Mouse (Mus musculus) liver, embryonic 15.5 days (tissue): ENCODE data around the gene Txnrd1. TPM values are rescaled to one million over a fixed set of nuclear protein-coding genes. Genes with fewer than 3 reads are reported as not detected.

ENCODE experiments used
- ATAC-seq: fragments of 200-750 bp; cut with Nextera tagmentation; 2 replicates; pipeline ENCODE4 v1.8.0; 2017; ENCODE audit warnings: moderate number of reproducible peaks, mild to moderate bottlenecking, moderate library complexity; ENCODE audit not compliant: insufficient read depth
- H3K27ac ChIP-seq: fragments of 300-500 bp; sonication (generic); replicated peaks from 2 replicates; pipeline ENCODE4 v1.5.1; 2015; ENCODE audit warnings: mild to moderate bottlenecking, inconsistent platforms
- H3K27me3 ChIP-seq: fragments of 300-500 bp; sonication (generic); 2 replicates; pipeline ENCODE4 v1.6.1; 2015; ENCODE audit warnings: mild to moderate bottlenecking, inconsistent platforms
- H3K36me3 ChIP-seq: fragments of 300-500 bp; sonication (generic); replicated peaks from 2 replicates; pipeline ENCODE4 v1.6.1; 2015; ENCODE audit warnings: moderate library complexity, mild to moderate bottlenecking, inconsistent platforms
- H3K4me1 ChIP-seq: fragments of 300-500 bp; sonication (generic); replicated peaks from 2 replicates; pipeline ENCODE4 v1.6.1; 2015; ENCODE audit warnings: inconsistent platforms
- H3K4me2 ChIP-seq: fragments of 300-500 bp; sonication (generic); 2 replicates; pipeline ENCODE4 v1.6.1; 2015; ENCODE audit warnings: moderate library complexity, mild to moderate bottlenecking, inconsistent platforms
- H3K4me3 ChIP-seq: fragments of 300-500 bp; sonication (generic); replicated peaks from 2 replicates; pipeline ENCODE4 v1.5.1; 2015; ENCODE audit warnings: mild to moderate bottlenecking, inconsistent platforms
- H3K9ac ChIP-seq: fragments of 300-500 bp; sonication (generic); 2 replicates; pipeline ENCODE4 v1.6.1; 2015; ENCODE audit warnings: moderate library complexity, mild to moderate bottlenecking, inconsistent platforms
- H3K9me3 ChIP-seq: fragments of 300-500 bp; sonication (generic); replicated peaks from 2 replicates; pipeline ENCODE4 v1.6.1; 2016; ENCODE audit warnings: inconsistent platforms
- WGBS: fragments of 180-500 bp; shearing (Covaris S2); methylation state at CpG from one replicate; pipeline ENCODE4 v1.1.7; 2015; ENCODE audit warnings: mixed read lengths; ENCODE audit not compliant: insufficient replicate concordance; 5-methylcytosine and 5-hydroxymethylcytosine counted together
- polyA plus RNA-seq: library from polyadenylated mRNA; unstranded; fragments of >200 nt; fragmentation: Nextera tagmentation; extraction: Ambion mirVana; gene quantifications from 2 replicates; pipeline ENCODE4 v1.2.1, GENCODE M21; 2015

Gene Txnrd1
- polyA plus RNA-seq, 1 experiment from 2014 or later: 48.0 TPM

GRCm38 (mm10) chr10:82918675-82919074, 84.9 kb downstream of the Txnrd1 start:
- no peak for ATAC-seq
- Histone ChIP-seq H3K27me3 (no peaks in the 10 kb centered on the region), H3K9ac (no peak overlapping the region), H3K9me3 (no peaks in the 10 kb centered on the region), H3K4me2 (no peak overlapping the region), H3K36me3 (no peaks in the 10 kb centered on the region), H3K27ac (no peak overlapping the region), H3K4me3 (no peak overlapping the region), H3K4me1 (0 out of 2 replicates have a peak, but pooled peaks cover 9% of the 10 kb centered on the region)
- 36% methylated on average over 2 of the region's 2 CpGs for WGBS

- no peak for ATAC-seq
- WGBS: 67% methylated on average over 4 of the region's 4 CpGs
- Histone ChIP-seq H3K4me3 (no peak overlapping the region), H3K9ac (no peak overlapping the region), H3K27me3 (no peaks in the 10 kb centered on the region), H3K36me3 (no peaks in the 10 kb centered on the region), H3K9me3 (no peaks in the 10 kb centered on the region), H3K4me2 (no peak overlapping the region), H3K27ac (no peak overlapping the region), H3K4me1 (0 out of 2 replicates have a peak, but pooled peaks cover 4% of the 10 kb centered on the region)
Observed at GRCm38 (mm10) chr10:82919404-82919980, 85.7 kb downstream of the Txnrd1 start.

DNA sequence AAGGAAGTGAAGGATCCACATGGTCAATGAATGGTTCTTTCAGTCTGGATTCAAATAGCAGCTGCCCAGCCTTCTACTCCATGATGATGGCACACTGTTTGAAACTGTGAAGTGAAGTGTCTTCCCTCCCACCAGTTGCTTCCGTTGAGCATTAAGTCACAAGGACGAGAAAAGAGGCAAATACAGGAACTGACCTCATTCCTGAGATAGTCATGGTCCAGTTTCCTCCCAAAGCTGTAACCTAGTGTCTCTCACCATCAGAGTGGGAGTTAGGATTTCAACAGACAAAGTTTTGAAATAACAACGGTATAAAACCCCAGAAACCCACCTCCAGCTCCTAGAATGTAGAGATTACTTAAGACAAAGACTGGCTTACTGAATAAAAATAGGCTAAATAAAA, 89.8 kb downstream of the Txnrd1 start:
- no peak overlapping the region for H3K4me2 ChIP-seq
- no peaks in the 10 kb centered on the region for H3K27me3 ChIP-seq
- no peak overlapping the region for H3K4me3 ChIP-seq
- 0 out of 2 replicates have a peak, but pooled peaks cover 4% of the 10 kb centered on the region for H3K4me1 ChIP-seq
- no peak overlapping the region for H3K27ac ChIP-seq
- no peak overlapping the region for H3K9ac ChIP-seq
- no peaks in the 10 kb centered on the region for H3K9me3 ChIP-seq
- ATAC-seq: no peak
- no peaks in the 10 kb centered on the region for H3K36me3 ChIP-seq
- WGBS: 13% methylated on average over 3 of the region's 3 CpGs

GRCm38 (mm10) chr10:82924750-82925149, 91.0 kb downstream of the Txnrd1 start:
- no peak overlapping the region for H3K4me3 ChIP-seq
- 90% methylated on average over 2 of the region's 2 CpGs for WGBS
- no peaks in the 10 kb centered on the region for H3K9me3 ChIP-seq
- H3K36me3 ChIP-seq: no peaks in the 10 kb centered on the region
- H3K27ac ChIP-seq: no peak overlapping the region
- H3K27me3 ChIP-seq: no peaks in the 10 kb centered on the region
- H3K9ac ChIP-seq: no peak overlapping the region
- ATAC-seq: no peak
- no peak overlapping the region for H3K4me2 ChIP-seq
- 0 out of 2 replicates have a peak, but pooled peaks cover 4% of the 10 kb centered on the region for H3K4me1 ChIP-seq

GRCm38 (mm10) chr10:82925624-82926023, 91.9 kb downstream of the Txnrd1 start:
- 77% methylated on average over 2 of the region's 2 CpGs for WGBS
- H3K27me3 ChIP-seq: no peaks in the 10 kb centered on the region
- ATAC-seq: no peak

GRCm38 (mm10) chr10:82935018-82935633, 101.4 kb downstream of the Txnrd1 start:
- no peaks in the 10 kb centered on the region for H3K36me3 ChIP-seq
- WGBS: 45% methylated on average over 13 of the region's 13 CpGs
- no peak overlapping the region for H3K9ac ChIP-seq
- no peaks in the 10 kb centered on the region; the same call in 1 of the 2 replicates for H3K27me3 ChIP-seq
- no peaks in the 10 kb centered on the region for H3K9me3 ChIP-seq
- H3K4me1 ChIP-seq: no peaks in the 10 kb centered on the region
- no peak overlapping the region for H3K4me2 ChIP-seq
- H3K4me3 ChIP-seq: no peak overlapping the region
- no peak overlapping the region for H3K27ac ChIP-seq
- no peak for ATAC-seq

More at GRCm38 (mm10) chr10:82925624-82926023, 91.9 kb downstream of the Txnrd1 start:
- Histone ChIP-seq H3K36me3 (no peaks in the 10 kb centered on the region), H3K9me3 (no peaks in the 10 kb centered on the region), H3K4me2 (no peak overlapping the region), H3K27ac (no peak overlapping the region), H3K4me3 (no peak overlapping the region), H3K9ac (no peak overlapping the region), H3K4me1 (0 out of 2 replicates have a peak, but pooled peaks cover 4% of the 10 kb centered on the region)

GRCm38 (mm10) chr10:82935774-82936173, 102.0 kb downstream of the Txnrd1 start:
- H3K9ac ChIP-seq: no peak overlapping the region
- H3K27me3 ChIP-seq: no peaks in the 10 kb centered on the region; the same call in 1 of the 2 replicates
- no peaks in the 10 kb centered on the region for H3K36me3 ChIP-seq
- WGBS: 60% methylated on average over 6 of the region's 6 CpGs
- H3K27ac ChIP-seq: no peak overlapping the region
- H3K4me1 ChIP-seq: no peaks in the 10 kb centered on the region
- ATAC-seq: no peak
- no peaks in the 10 kb centered on the region for H3K9me3 ChIP-seq
- H3K4me3 ChIP-seq: no peak overlapping the region
- no peak overlapping the region for H3K4me2 ChIP-seq

Other genes starting within 250 kb of the Txnrd1 start
- 25.7 and 31.6 TPM in 2 replicates for gene 1190007I07Rik, start 210.7 kb upstream of the Txnrd1 start, polyA plus RNA-seq
- 32.5 and 33.6 TPM in 2 replicates for gene Tdg, start 204.1 kb upstream of the Txnrd1 start, polyA plus RNA-seq
- gene Glt8d2, start 143.3 kb upstream of the Txnrd1 start, polyA plus RNA-seq: 0.55 and 0.63 TPM in 2 replicates
- gene Hcfc2, start 137.8 kb upstream of the Txnrd1 start, polyA plus RNA-seq: 12.0 and 12.9 TPM in 2 replicates
- 33.1 and 33.2 TPM in 2 replicates for gene Nfyb, start 69.8 kb upstream of the Txnrd1 start, polyA plus RNA-seq
- 0.14 and 0.15 TPM in 2 replicates for gene Eid3, start 32.7 kb downstream of the Txnrd1 start, polyA plus RNA-seq
- 1.2 TPM in 2 replicates for gene Chst11, start 151.5 kb downstream of the Txnrd1 start, polyA plus RNA-seq